Mouse (Mus musculus): ENCODE results near the gene Six3. TPM values are rescaled to one million over a fixed set of nuclear protein-coding genes. Genes with fewer than 3 reads are reported as not detected.
A peak's percentile ranks its signal among the peaks of the same experiment; 100 is the strongest.

Six3 gene
- polyA plus RNA-seq, 1 experiment from 2014 or later: 21.7 TPM

DNA sequence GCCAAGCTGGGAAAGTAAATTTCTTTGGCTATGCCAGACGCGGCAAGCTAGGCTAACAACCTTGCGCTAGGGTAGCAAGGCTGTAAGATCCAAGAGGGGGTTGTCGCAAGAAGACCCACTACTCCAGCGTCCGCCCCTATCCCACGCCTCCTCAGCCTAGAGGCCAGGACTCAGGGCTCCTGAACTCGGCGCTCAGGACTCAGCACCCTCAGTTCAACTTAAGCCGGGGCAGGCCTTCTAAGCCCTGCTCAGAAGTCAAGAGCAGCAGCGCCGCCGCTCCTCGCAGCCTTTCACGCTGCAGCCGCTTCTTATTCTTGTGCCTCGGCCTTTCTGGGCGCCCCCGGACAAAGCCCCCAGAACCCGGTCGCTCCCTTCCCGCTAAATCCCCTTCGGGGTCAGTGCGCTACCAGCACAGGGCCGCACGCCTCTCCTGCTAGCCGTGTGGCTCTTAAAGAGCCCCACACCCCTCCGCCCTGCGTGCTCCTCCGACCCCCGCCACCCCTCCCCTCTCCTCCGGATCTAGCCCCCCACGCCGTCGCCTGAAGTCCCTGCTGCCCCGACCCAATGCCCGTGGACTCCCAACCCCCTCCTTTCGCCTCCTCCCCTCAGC lies 1.4 kb downstream of the Six3 start:
- Histone ChIP-seq H3K4me1 (peaks cover 24% of the 10 kb centered on the region), H3K27ac (replicated peaks) (peak overlapping the region; percentile 45), H3K27me3 (peaks cover 99% of the 10 kb centered on the region), H3K36me3 (no peaks in the 10 kb centered on the region), H3K9ac (replicated peaks) (peak overlapping the region; percentile 22; the same call in 1 of the 2 replicates), H3K4me3 (peak overlapping the region; percentile 36), H3K4me2 (replicated peaks) (peak overlapping the region; percentile 45), H3K9me3 (no peaks in the 10 kb centered on the region)
- ATAC-seq (replicated peaks): no peak
- WGBS: under 1% methylated on average over 38 of the region's 38 CpGs

DNA sequence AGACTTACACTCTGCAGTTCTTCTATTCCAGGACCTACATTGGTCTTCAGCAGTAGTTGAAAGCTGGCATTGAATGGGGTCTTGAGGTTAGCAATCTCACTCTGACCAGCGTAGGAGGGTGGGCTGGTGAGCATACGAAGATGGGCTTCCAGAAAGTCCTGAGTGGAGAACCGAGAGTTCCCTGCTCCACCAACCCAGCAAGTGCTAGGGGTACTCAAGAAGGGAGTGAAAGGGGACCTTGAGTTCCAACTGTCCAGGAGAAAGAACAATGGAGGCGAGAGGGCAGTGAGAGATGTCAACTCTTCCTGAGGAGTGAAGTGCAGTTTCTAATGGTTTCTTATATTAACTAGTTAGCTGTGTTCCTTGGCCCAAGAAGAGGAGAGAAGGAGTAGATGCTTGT lies 2.2 kb downstream of the Six3 start:
- Histone ChIP-seq H3K27me3 (peaks cover 99% of the 10 kb centered on the region), H3K4me3 (peak overlapping the region; percentile 36), H3K4me1 (peaks cover 29% of the 10 kb centered on the region), H3K4me2 (replicated peaks) (peak overlapping the region; percentile 45), H3K9ac (replicated peaks) (0 out of 2 replicates have a peak overlapping the region, but pooled peaks have one; percentile 22), H3K9me3 (no peaks in the 10 kb centered on the region), H3K36me3 (no peaks in the 10 kb centered on the region), H3K27ac (replicated peaks) (0 out of 2 replicates have a peak overlapping the region, but pooled peaks have one; percentile 12)
- WGBS: 16% methylated on average over 4 of the region's 4 CpGs
- ATAC-seq (replicated peaks): no peak

DNA sequence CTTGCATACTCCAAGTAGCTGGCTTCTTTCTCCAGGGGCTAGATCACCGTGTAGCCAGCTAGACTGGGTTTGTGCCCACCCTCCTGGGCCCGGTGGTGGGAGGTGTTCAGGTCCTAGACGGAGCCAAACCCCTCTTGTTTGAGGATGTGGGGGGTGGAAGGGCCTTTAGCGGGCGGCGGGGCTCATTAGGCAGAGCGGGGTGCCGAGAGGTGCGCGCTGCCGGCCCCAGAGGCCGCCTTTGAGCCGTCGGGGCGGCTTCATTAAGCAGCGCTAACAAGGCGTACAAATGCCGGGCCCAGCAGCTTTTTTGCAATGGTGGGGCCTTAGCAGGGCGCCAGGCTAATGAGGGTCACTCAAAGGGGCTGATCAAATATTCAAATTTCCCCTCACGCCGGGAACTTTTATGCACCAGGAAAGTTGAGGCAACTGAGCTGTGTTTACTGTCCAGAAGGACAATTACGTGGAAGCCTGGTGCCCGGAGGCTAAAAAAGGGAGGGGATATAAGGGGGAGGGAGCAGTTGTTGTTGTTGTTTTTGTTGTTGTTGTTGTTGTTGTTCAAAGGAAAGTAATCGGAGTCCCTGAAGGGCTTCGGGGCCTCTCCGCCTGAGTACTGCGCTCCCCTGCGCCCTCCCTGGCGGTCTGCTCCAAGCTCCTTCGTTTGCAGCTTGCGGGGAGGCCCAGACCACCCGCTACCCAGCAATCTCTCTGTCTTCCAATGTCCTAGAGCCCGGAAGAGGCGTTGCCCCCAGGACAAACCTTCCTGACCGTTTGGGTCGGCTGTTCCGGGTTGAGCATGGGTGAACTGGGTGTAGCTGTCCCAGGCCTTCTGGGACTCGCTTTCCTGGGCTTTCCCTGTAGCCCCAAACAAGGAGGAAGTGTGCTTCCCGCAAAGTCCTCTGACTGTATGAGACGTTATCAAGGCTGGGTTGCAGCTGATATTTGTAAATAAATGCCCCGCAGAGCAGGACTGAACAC lies 3.4 kb downstream of the Six3 start:
- peak overlapping the region; percentile 70 for H3K27ac ChIP-seq (replicated peaks)
- WGBS: 1% methylated on average over 41 of the region's 41 CpGs

DNA sequence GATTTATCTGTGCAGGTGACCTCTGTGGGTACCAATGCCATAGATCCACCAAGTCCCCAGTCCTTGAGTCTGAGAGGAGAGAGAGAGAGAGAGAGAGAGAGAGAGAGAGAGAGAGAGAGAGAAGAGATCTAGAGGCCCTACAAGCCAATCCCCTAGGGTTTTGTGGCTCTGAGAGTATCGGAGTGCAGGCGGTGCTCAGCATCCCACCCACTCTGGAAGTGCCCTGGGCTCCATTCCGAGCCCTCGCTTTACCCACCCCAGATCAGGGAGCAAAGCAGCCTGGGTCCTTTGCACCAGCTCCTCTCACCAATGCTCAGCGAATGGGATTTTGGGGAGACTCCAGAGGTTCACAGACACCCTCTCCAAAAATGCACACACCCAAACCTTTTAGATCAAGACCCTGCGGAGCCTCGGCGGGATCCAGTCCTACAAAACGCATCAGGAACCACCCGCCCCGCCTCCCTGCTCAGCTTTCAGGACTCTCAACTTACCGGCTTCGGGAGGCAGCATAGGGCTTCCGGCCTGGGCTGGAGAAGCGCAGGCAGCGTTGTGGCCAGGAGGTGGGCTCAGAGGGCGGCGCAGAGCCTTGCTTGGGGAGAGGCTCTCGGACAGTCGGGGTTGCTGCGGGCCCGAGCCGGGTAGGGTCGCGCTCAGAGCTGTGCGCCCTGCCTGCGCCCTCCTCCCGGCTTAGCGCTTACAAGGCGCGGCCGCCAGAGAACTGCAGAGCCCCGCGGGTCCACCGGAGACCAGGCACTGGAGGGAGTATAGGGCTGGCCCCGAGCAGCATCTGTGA lies 4.4 kb downstream of the Six3 start:
- H3K27ac ChIP-seq (replicated peaks): peak overlapping the region; percentile 70
- ATAC-seq (replicated peaks): 0 out of 2 replicates have a peak, but pooled peaks have one; percentile 32
- no peaks in the 10 kb centered on the region for H3K36me3 ChIP-seq
- H3K9ac ChIP-seq (replicated peaks): peak overlapping the region; percentile 25
- H3K9me3 ChIP-seq: no peaks in the 10 kb centered on the region
- H3K27me3 ChIP-seq: peaks cover 98% of the 10 kb centered on the region
- H3K4me1 ChIP-seq: peaks cover 42% of the 10 kb centered on the region
- H3K4me3 ChIP-seq: peak overlapping the region; percentile 32
- under 1% methylated on average over 36 of the region's 36 CpGs for WGBS
- H3K4me2 ChIP-seq (replicated peaks): peak overlapping the region; percentile 71

More for the DNA sequence above, 3.4 kb downstream of the Six3 start:
- Histone ChIP-seq H3K27me3 (peaks cover 98% of the 10 kb centered on the region), H3K4me3 (peak overlapping the region; percentile 32), H3K4me1 (peaks cover 40% of the 10 kb centered on the region), H3K4me2 (replicated peaks) (peak overlapping the region; percentile 71; the same call in 1 of the 2 replicates), H3K9ac (replicated peaks) (0 out of 2 replicates have a peak overlapping the region, but pooled peaks have one; percentile 25), H3K9me3 (no peaks in the 10 kb centered on the region), H3K36me3 (no peaks in the 10 kb centered on the region)
- no peak; the same call in 1 of the 2 replicates for ATAC-seq (replicated peaks)

DNA sequence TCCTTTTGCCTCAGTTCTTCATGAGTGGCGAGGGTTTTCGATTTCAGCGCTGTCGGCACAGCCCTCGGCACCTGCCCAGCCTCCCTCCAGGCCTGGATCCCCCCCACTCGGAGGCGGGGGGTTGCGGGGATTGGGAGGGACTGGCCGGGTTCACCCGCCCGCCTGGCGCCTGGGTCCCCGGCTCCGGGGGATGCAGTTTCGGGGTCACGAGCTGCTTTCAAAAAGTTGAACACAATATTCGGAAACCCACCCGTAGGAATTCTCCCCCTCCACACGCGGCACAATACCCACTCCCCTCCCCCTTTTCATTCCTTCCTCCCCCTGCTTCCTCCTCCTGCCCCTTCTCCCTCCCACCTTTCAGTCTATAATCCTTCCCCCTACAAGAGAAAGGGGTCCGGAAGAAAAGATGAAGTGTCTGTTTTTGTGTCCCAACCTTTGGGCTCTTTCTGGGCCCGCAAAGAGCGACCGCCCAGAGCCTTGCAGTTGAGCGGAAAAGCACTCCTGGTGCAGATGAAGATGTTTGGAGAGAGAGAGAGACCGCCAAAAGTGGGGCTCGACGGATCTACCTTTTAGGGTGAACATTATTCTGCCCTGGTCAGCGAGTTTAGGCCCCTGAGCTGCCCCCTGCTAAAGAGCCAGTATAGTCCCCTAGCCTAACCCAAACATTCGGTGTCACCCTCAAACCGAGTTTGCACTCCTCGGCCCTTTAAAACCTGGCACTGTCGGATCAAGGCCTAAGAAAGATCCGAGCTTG lies 5.1 kb downstream of the Six3 start:
- peaks cover 92% of the 10 kb centered on the region for H3K27me3 ChIP-seq
- peak overlapping the region; percentile 70 for H3K27ac ChIP-seq (replicated peaks)
- no peak for ATAC-seq (replicated peaks)
- no peaks in the 10 kb centered on the region for H3K9me3 ChIP-seq
- peaks cover 43% of the 10 kb centered on the region for H3K4me1 ChIP-seq
- H3K36me3 ChIP-seq: no peaks in the 10 kb centered on the region
- peak overlapping the region; percentile 71 for H3K4me2 ChIP-seq (replicated peaks)
- peak overlapping the region; percentile 32 for H3K4me3 ChIP-seq
- WGBS: 3% methylated on average over 34 of the region's 34 CpGs
- peak overlapping the region; percentile 25 for H3K9ac ChIP-seq (replicated peaks)

DNA sequence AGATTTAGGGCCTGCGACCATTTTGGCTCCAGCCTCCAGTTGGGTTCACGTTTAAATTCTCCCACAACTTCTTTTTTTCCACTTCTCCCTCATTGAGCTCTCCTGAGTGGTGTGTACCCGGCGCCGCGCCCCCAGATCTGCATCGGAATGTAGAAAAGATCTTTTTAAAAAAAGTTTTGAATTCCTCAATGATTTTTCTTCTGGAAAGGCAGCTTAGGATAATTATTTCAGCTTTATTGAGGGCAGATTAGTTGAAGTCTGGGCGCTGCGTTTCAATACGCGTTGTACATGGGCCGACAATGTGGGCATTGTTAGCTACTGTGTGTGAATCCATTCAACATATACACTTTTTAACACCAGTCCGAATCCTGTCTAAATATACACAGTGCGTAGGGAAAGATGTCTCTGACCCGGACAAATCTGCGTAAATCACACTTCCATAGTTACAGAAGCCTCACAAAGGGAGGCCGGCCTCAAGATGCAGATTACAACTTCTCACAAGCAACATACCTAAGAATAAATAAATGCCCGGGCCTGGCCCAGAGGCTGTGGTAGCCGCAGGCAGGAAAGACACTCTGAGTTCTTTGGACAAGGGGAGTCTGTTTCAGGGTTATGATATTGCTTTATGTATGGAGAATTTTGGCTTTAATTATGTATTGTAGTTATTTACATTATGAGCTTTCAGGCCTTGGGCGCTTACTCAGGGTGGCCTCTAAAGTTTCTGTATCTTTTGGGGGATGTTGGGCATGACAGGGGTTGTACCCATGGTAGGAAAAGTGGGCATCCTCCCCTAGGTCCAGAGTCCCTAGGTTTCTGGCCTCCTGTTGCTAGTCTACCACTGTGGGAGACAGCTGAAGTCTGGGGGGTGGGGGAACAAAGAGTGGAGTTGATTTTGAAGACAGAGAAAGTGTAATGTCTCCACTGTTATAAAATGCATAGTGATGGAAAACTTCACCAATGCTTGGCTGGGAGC lies 6.0 kb downstream of the Six3 start:
- WGBS: 8% methylated on average over 20 of the region's 20 CpGs
- Histone ChIP-seq H3K9ac (replicated peaks) (no peak overlapping the region), H3K4me2 (replicated peaks) (peak overlapping the region; percentile 71), H3K4me3 (peak overlapping the region; percentile 45), H3K36me3 (no peaks in the 10 kb centered on the region), H3K4me1 (peaks cover 40% of the 10 kb centered on the region), H3K27ac (replicated peaks) (peak overlapping the region; percentile 70), H3K9me3 (no peaks in the 10 kb centered on the region), H3K27me3 (peaks cover 83% of the 10 kb centered on the region)
- no peak for ATAC-seq (replicated peaks)

DNA sequence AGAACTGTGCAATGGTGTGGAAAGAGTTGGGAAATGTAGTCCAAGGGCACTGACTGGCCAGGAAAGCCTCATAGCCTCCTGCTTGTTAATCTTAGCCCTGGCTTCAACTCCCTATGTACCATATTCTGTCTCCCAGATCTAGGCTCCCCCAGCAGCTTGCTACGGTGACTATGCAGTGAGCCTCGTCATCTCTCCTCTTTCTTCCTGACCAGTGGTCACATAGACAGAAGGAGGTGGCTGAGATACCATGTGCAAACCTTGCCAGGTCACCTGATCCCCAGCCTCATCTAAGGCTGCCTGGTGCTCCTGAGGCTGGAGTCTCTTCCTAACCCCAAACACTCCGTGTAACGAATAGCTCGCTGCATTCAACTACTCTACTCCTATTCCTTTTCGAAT lies 6.7 kb downstream of the Six3 start:
- peak overlapping the region; percentile 71 for H3K4me2 ChIP-seq (replicated peaks)
- H3K27me3 ChIP-seq: peaks cover 80% of the 10 kb centered on the region
- no peaks in the 10 kb centered on the region for H3K36me3 ChIP-seq
- peaks cover 37% of the 10 kb centered on the region for H3K4me1 ChIP-seq
- H3K27ac ChIP-seq (replicated peaks): peak overlapping the region; percentile 70
- H3K4me3 ChIP-seq: peak overlapping the region; percentile 45
- H3K9ac ChIP-seq (replicated peaks): no peak overlapping the region
- H3K9me3 ChIP-seq: no peaks in the 10 kb centered on the region
- ATAC-seq (replicated peaks): no peak
- WGBS: 3% methylated on average over 6 of the region's 6 CpGs

DNA sequence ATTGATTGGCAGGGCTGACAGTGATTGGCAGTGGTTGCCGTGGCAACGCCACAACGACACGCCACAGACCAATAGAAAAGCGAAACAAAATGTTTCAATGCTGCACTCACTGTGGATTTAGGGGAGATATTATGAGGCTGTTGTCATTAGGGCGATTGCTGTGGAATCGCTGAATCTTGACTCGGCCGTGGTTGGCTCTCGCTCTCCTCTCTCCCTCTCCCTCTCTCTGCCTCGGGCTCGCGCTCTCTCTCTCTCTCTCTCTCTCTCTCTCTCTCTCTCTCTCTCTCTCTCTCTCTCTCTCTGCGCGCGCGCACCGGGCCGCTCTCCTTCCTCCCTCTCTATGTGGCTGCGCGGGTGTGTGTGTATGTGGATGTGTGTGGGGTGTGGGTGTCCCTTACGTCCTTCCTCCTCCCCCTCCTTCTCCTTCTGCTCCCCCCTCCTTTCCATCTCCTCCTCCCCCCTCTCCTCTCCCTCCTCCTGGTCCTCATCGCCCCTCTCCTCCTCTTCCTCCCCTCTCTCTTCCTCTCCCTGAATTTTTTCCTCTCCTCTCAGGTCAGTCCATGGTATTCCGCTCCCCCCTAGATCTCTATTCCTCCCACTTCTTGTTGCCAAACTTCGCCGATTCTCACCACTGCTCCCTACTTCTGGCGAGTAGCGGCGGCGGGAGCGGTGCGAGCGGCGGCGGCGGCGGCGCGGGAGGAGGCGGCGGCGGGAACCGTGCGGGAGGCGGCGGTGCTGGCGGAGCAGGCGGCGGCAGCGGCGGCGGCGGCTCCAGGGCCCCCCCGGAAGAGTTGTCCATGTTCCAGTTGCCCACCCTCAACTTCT lies 7.5 kb downstream of the Six3 start:
- no peaks in the 10 kb centered on the region for H3K36me3 ChIP-seq
- H3K4me3 ChIP-seq: peak overlapping the region; percentile 45
- peak overlapping the region; percentile 84 for H3K27ac ChIP-seq (replicated peaks)
- H3K27me3 ChIP-seq: peaks cover 78% of the 10 kb centered on the region
- peak overlapping the region; percentile 56 for H3K9ac ChIP-seq (replicated peaks)
- peaks cover 39% of the 10 kb centered on the region for H3K4me1 ChIP-seq
- H3K4me2 ChIP-seq (replicated peaks): peak overlapping the region; percentile 71
- under 1% methylated on average over 46 of the region's 54 CpGs for WGBS
- ATAC-seq (replicated peaks): peak; percentile 72
- no peaks in the 10 kb centered on the region for H3K9me3 ChIP-seq

DNA sequence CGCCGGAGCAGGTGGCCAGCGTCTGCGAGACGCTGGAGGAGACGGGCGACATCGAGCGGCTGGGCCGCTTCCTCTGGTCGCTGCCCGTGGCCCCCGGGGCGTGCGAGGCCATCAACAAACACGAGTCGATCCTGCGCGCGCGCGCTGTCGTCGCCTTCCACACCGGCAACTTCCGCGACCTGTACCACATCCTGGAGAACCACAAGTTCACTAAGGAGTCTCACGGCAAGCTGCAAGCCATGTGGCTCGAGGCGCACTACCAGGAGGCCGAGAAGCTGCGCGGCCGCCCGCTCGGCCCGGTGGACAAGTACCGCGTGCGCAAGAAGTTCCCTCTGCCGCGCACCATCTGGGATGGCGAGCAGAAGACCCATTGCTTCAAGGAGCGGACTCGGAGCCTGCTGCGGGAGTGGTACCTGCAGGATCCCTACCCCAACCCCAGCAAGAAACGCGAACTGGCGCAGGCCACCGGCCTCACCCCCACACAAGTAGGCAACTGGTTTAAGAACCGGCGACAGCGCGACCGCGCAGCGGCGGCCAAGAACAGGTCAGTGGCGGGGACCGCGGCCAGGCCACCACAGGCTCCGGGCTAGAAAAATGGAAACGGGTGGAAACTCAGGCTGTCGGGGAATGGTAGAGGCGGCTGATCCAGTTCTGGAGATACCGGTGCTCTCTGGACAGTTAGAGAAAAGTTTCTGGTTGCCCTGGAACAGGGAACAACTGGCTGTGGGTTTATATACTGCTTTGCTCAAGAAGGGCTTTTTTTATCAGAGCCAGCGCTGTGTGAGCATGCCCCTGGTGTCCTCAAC lies 8.3 kb downstream of the Six3 start:
- H3K27ac ChIP-seq (replicated peaks): peak overlapping the region; percentile 84
- no peak for ATAC-seq (replicated peaks)

More for the DNA sequence above, 8.3 kb downstream of the Six3 start:
- peaks cover 39% of the 10 kb centered on the region for H3K4me1 ChIP-seq
- H3K9ac ChIP-seq (replicated peaks): peak overlapping the region; percentile 56
- peak overlapping the region; percentile 45 for H3K4me3 ChIP-seq
- under 1% methylated on average over 66 of the region's 67 CpGs for WGBS
- peaks cover 78% of the 10 kb centered on the region for H3K27me3 ChIP-seq
- no peaks in the 10 kb centered on the region for H3K36me3 ChIP-seq
- peak overlapping the region; percentile 71 for H3K4me2 ChIP-seq (replicated peaks)
- H3K9me3 ChIP-seq: no peaks in the 10 kb centered on the region

Data from forebrain, embryonic 15.5 days (tissue).